ENCODE assay signal across 12 mouse cellular contexts in genomic region chr19:42021681-42022541, GRCm38 (mm10). TPM values are rescaled to one million over a fixed set of nuclear protein-coding genes. Genes with fewer than 3 reads are reported as not detected.
DNase-seq lines count a peak whose midpoint lies in the region; ATAC-seq and TF ChIP-seq lines count a peak whose summit lies in the region.
"Had no signal": no experiment of that assay in that cellular context is flagged by ENCODE, and none has a peak within 500 bp of the region (broad histone marks: within the 10 kb centered on the region; RNA-seq: fewer than 3 reads in every experiment).

No protein-coding gene starts in this region.

- H3K4me2 ChIP-seq in hindbrain, embryonic 16.5 days (ENCODE audit: low read length), result no peak overlapping the region
- H3K4me2 ChIP-seq in heart, postnatal 0 days (ENCODE audit: low read depth, low read length), result no peak overlapping the region
- H3K4me2 ChIP-seq: lung, embryonic 14.5 days; midbrain, embryonic 13.5 days had no signal

- H3K4me1 ChIP-seq in hindbrain, embryonic 10.5 days (replicated peaks), result peaks cover 41% of the 10 kb centered on the region
- peaks cover 5% of the 10 kb centered on the region for H3K4me1 ChIP-seq in hindbrain, embryonic 16.5 days (ENCODE audit: control insufficient read depth, insufficient read depth, low read depth, low read length)
- H3K4me1 ChIP-seq in heart, postnatal 0 days (ENCODE audit: control insufficient read depth, insufficient read depth), result peaks cover 47% of the 10 kb centered on the region

- peaks cover 48% of the 10 kb centered on the region for H3K79me3 ChIP-seq in C2C12 (ENCODE audit: low read depth)

- whole genome bisulfite sequencing in hindbrain, embryonic 10.5 days, result 59% methylated on average over 10 of the region's 10 CpGs
- 58% methylated on average over 10 of the region's 10 CpGs for WGBS in hindbrain, embryonic 16.5 days
- 48% methylated on average over 10 of the region's 10 CpGs for WGBS in heart, postnatal 0 days

- peak overlapping the region; percentile 59 for H3K27ac ChIP-seq in hindbrain, embryonic 10.5 days
- H3K27ac ChIP-seq in hindbrain, embryonic 16.5 days (ENCODE audit: low read depth, low read length), result no peak overlapping the region; the same call in 1 of the 2 replicates
- peak overlapping the region; percentile 40 for H3K27ac ChIP-seq in heart, postnatal 0 days (ENCODE audit: low read depth)
- H3K27ac ChIP-seq: midbrain, embryonic 13.5 days had no signal

- no peak for TF ChIP-seq CTCF in C2C12 (IDR thresholded peaks at IDR 0.05; ENCODE audit: control insufficient read depth, insufficient read depth, insufficient read length)
- TF ChIP-seq CTCF in heart, postnatal 0 days (IDR thresholded peaks at IDR 0.05; ENCODE audit: low read depth), result no peak

- no peaks in the 10 kb centered on the region for H3K9me3 ChIP-seq in hindbrain, embryonic 10.5 days
- H3K9me3 ChIP-seq in hindbrain, embryonic 16.5 days (ENCODE audit: control insufficient read depth, low read length), result no peaks in the 10 kb centered on the region
- H3K9me3 ChIP-seq in heart, postnatal 0 days (replicated peaks; ENCODE audit: control insufficient read depth, low read length), result no peaks in the 10 kb centered on the region
- H3K9me3 ChIP-seq: midbrain, embryonic 13.5 days had no signal

- H3K9ac ChIP-seq in hindbrain, embryonic 16.5 days (ENCODE audit: low read depth, low read length), result no peak overlapping the region
- 0 out of 2 replicates have a peak overlapping the region, but pooled peaks have one; percentile 23 for H3K9ac ChIP-seq in heart, postnatal 0 days (replicated peaks; ENCODE audit: low read depth, low read length)
- H3K9ac ChIP-seq: lung, embryonic 14.5 days; midbrain, embryonic 13.5 days had no signal

- no peak for ATAC-seq in hindbrain, embryonic 16.5 days
- no peak for ATAC-seq in heart, postnatal 0 days (ENCODE audit: insufficient read depth, low read depth)
- ATAC-seq: midbrain, embryonic 13.5 days had no signal

- no peaks in the 10 kb centered on the region for H3K27me3 ChIP-seq in hindbrain, embryonic 10.5 days (ENCODE audit: insufficient read depth, poor library complexity, severe bottlenecking)
- no peaks in the 10 kb centered on the region for H3K27me3 ChIP-seq in hindbrain, embryonic 16.5 days (replicated peaks; ENCODE audit: control insufficient read depth, insufficient read depth, low read length)
- no peaks in the 10 kb centered on the region for H3K27me3 ChIP-seq in C2C12 (ENCODE audit: control insufficient read depth, insufficient read depth, insufficient read length)
- no peaks in the 10 kb centered on the region for H3K27me3 ChIP-seq in heart, postnatal 0 days (ENCODE audit: control insufficient read depth, insufficient read depth, low read length)
- H3K27me3 ChIP-seq: midbrain, embryonic 13.5 days had no signal

- no peak overlapping the region for H3K4me3 ChIP-seq in hindbrain, embryonic 10.5 days
- H3K4me3 ChIP-seq in hindbrain, embryonic 16.5 days (ENCODE audit: low read length), result no peak overlapping the region
- no peak overlapping the region for H3K4me3 ChIP-seq in C2C12 (ENCODE audit: insufficient read depth, poor library complexity, severe bottlenecking)
- H3K4me3 ChIP-seq in heart, postnatal 0 days (ENCODE audit: low read depth, low read length), result no peak overlapping the region
- H3K4me3 ChIP-seq: midbrain, embryonic 13.5 days had no signal

- no peak for TF ChIP-seq EP300 in heart, postnatal 0 days (IDR thresholded peaks at IDR 0.05; ENCODE audit: low read depth)

- H3K36me3 ChIP-seq in hindbrain, embryonic 10.5 days, result no peaks in the 10 kb centered on the region
- H3K36me3 ChIP-seq in hindbrain, embryonic 16.5 days (ENCODE audit: control insufficient read depth, insufficient read depth, low read length), result no peaks in the 10 kb centered on the region
- H3K36me3 ChIP-seq in C2C12 (ENCODE audit: control insufficient read depth, insufficient read depth), result no peaks in the 10 kb centered on the region
- H3K36me3 ChIP-seq in heart, postnatal 0 days (replicated peaks; ENCODE audit: control insufficient read depth, insufficient read depth, low read length), result no peaks in the 10 kb centered on the region; the same call in 1 of the 2 replicates
- H3K36me3 ChIP-seq: midbrain, embryonic 13.5 days had no signal

- intact Hi-C loops in left cerebral cortex, postnatal 14 days (cut with DNase I), result no loop called here

- DNase-seq in hindbrain, embryonic 10.5 days (ENCODE audit: low spot score), result no peak
- DNase-seq in adrenal gland, postnatal 14 days, result peak; percentile 67
- no peak for DNase-seq in heart, postnatal 0 days (ENCODE audit: low spot score)
- no peak for DNase-seq in lung, adult 18-20 months
- no peak for DNase-seq in urinary bladder, adult 18-20 months (ENCODE audit: low spot score in 2 of 2)
- no peak for DNase-seq in left cerebral cortex, postnatal 14 days (ENCODE audit: low spot score in 2 of 2)
- DNase-seq: cerebellum, adult 9-10 months; kidney, postnatal 4 days; lung, embryonic 14.5 days had no signal

- peaks cover 85% of the 10 kb centered on the region for H3K79me2 ChIP-seq in C2C12 (ENCODE audit: control insufficient read depth, insufficient read depth)

- peak overlapping the region; percentile 24 for H3ac ChIP-seq in C2C12 (ENCODE audit: control insufficient read depth, insufficient read length, low read depth)

TF ChIP-seq in C2C12, 6 proteins besides CTCF, POLR2A, EP300 and RAD21:
- TF ChIP-seq CEBPB (IDR thresholded peaks at IDR 0.05; ENCODE audit: low read depth) (no peak), USF1 (IDR thresholded peaks at IDR 0.05; ENCODE audit: low read depth) (no peak), MAX (IDR thresholded peaks at IDR 0.05) (no peak), MYOD1 (IDR thresholded peaks at IDR 0.05; ENCODE audit: control insufficient read depth, insufficient read length, low read depth) (no peak), FOSL1 (IDR thresholded peaks at IDR 0.05; ENCODE audit: insufficient read depth, low read length, poor library complexity, severe bottlenecking) (no peak), MYOG (IDR thresholded peaks at IDR 0.05; ENCODE audit: control insufficient read depth, extremely low read depth, insufficient read length) (no peak)

RNA-seq across cellular contexts. Expression of gene Ankrd2, which starts 13.9 kb away (rescaled TPM):
- polyA plus RNA-seq in hindbrain, embryonic 10.5 days (2016; fragmentation: Nextera tagmentation; extraction: Ambion mirVana), result 0.39 TPM in 1 of 2 replicates, not detected in the other
- 1.1 and 1.5 TPM in 2 replicates for polyA plus RNA-seq in hindbrain, embryonic 16.5 days (2015; fragmentation: Nextera tagmentation; extraction: Ambion mirVana)
- polyA plus RNA-seq in C2C12 (2012; fragmentation: generic; extraction: Trizol), result 0.15 TPM
- 0.68 and 0.82 TPM in 2 replicates for total RNA-seq in adrenal gland, postnatal 14 days (2021)
- not detected in 2 replicates for total RNA-seq in heart, postnatal 0 days (2014; rRNA removed; ENCODE audit: low replicate concordance)
- 0.14 TPM in 2 replicates for polyA plus RNA-seq in heart, postnatal 0 days (2015; fragmentation: Nextera tagmentation; extraction: Ambion mirVana)
- total RNA-seq in left cerebral cortex, postnatal 14 days (2021), result under 1 TPM in 1 of 2 experiments, not detected in 1; 0.32 TPM

RNA-seq across cellular contexts. Expression of gene Hoga1, which starts 23.5 kb away (rescaled TPM):
- polyA plus RNA-seq in hindbrain, embryonic 10.5 days (2016; fragmentation: Nextera tagmentation; extraction: Ambion mirVana), result 1.3 and 1.9 TPM in 2 replicates
- polyA plus RNA-seq in hindbrain, embryonic 16.5 days (2015; fragmentation: Nextera tagmentation; extraction: Ambion mirVana), result 2.0 and 2.4 TPM in 2 replicates
- polyA plus RNA-seq in C2C12 (2012; fragmentation: generic; extraction: Trizol), result 0.30 TPM
- 6.2 and 22.7 TPM in 2 replicates for total RNA-seq in adrenal gland, postnatal 14 days (2021)
- total RNA-seq in heart, postnatal 0 days (2014; rRNA removed; ENCODE audit: low replicate concordance), result 1.2 and 1.3 TPM in 2 replicates
- polyA plus RNA-seq in heart, postnatal 0 days (2015; fragmentation: Nextera tagmentation; extraction: Ambion mirVana), result 1.4 and 1.5 TPM in 2 replicates
- 1 to 10 TPM; 4.2 to 5.6 TPM for total RNA-seq in left cerebral cortex, postnatal 14 days (2021)

RNA-seq across cellular contexts. Expression of gene 4933411K16Rik, which starts 30.1 kb away (rescaled TPM):
- not detected in 2 replicates for polyA plus RNA-seq in hindbrain, embryonic 10.5 days (2016; fragmentation: Nextera tagmentation; extraction: Ambion mirVana)
- polyA plus RNA-seq in hindbrain, embryonic 16.5 days (2015; fragmentation: Nextera tagmentation; extraction: Ambion mirVana), result not detected in 2 replicates
- 0.18 TPM for polyA plus RNA-seq in C2C12 (2012; fragmentation: generic; extraction: Trizol)
- total RNA-seq in adrenal gland, postnatal 14 days (2021), result 0.64 and 0.96 TPM in 2 replicates
- 0.15 TPM in 1 of 2 replicates, not detected in the other for total RNA-seq in heart, postnatal 0 days (2014; rRNA removed; ENCODE audit: low replicate concordance)
- polyA plus RNA-seq in heart, postnatal 0 days (2015; fragmentation: Nextera tagmentation; extraction: Ambion mirVana), result not detected in 2 replicates
- total RNA-seq in left cerebral cortex, postnatal 14 days (2021), result under 1 TPM; 0.57 to 0.68 TPM
- polyA plus RNA-seq: lung, embryonic 14.5 days; midbrain, embryonic 13.5 days had no signal

RNA-seq across cellular contexts. Expression of gene Ubtd1, which starts 40.3 kb away (rescaled TPM):
- 11.5 and 16.9 TPM in 2 replicates for polyA plus RNA-seq in hindbrain, embryonic 10.5 days (2016; fragmentation: Nextera tagmentation; extraction: Ambion mirVana)
- polyA plus RNA-seq in hindbrain, embryonic 16.5 days (2015; fragmentation: Nextera tagmentation; extraction: Ambion mirVana), result 13.4 and 15.2 TPM in 2 replicates
- polyA plus RNA-seq in C2C12 (2012; fragmentation: generic; extraction: Trizol), result 73.0 TPM
- total RNA-seq in adrenal gland, postnatal 14 days (2021), result 13.9 and 20.0 TPM in 2 replicates
- total RNA-seq in heart, postnatal 0 days (2014; rRNA removed; ENCODE audit: low replicate concordance), result 29.6 and 38.7 TPM in 2 replicates
- polyA plus RNA-seq in heart, postnatal 0 days (2015; fragmentation: Nextera tagmentation; extraction: Ambion mirVana), result 21.9 and 24.8 TPM in 2 replicates
- total RNA-seq in left cerebral cortex, postnatal 14 days (2021), result 10 to 100 TPM; 11.2 to 12.8 TPM

RNA-seq across cellular contexts. Expression of gene Mms19, which starts 41.0 kb away (rescaled TPM):
- polyA plus RNA-seq in hindbrain, embryonic 10.5 days (2016; fragmentation: Nextera tagmentation; extraction: Ambion mirVana), result 32.2 and 39.5 TPM in 2 replicates
- polyA plus RNA-seq in hindbrain, embryonic 16.5 days (2015; fragmentation: Nextera tagmentation; extraction: Ambion mirVana), result 30.0 and 31.3 TPM in 2 replicates
- polyA plus RNA-seq in C2C12 (2012; fragmentation: generic; extraction: Trizol), result 21.9 TPM
- total RNA-seq in adrenal gland, postnatal 14 days (2021), result 19.9 and 22.2 TPM in 2 replicates
- 34.9 and 39.3 TPM in 2 replicates for total RNA-seq in heart, postnatal 0 days (2014; rRNA removed; ENCODE audit: low replicate concordance)
- 11.5 and 13.1 TPM in 2 replicates for polyA plus RNA-seq in heart, postnatal 0 days (2015; fragmentation: Nextera tagmentation; extraction: Ambion mirVana)
- total RNA-seq in left cerebral cortex, postnatal 14 days (2021), result 10 to 100 TPM; 26.7 to 35.6 TPM
